Mouse (Mus musculus): ENCODE data around the gene Sfxn1.

Gene Sfxn1

GRCm38 (mm10) chr13:54071606-54072331 lies at the start of gene Sfxn1:
Gene Sfxn1 (plus strand): TSS chr13:54071869.
- in situ Hi-C loops (cut with MboI; ENCODE audit: low sequenced_read_pairs), result no loop called here

GRCm38 (mm10) chr13:54023311-54023710 lies 48.4 kb upstream of the Sfxn1 start:
- in situ Hi-C loops (cut with MboI; ENCODE audit: low sequenced_read_pairs), result no loop called here

GRCm38 (mm10) chr13:54027079-54027478 lies 44.6 kb upstream of the Sfxn1 start:
- in situ Hi-C loops (cut with MboI; ENCODE audit: low sequenced_read_pairs), result no loop called here

- in situ Hi-C loops (cut with MboI; ENCODE audit: low sequenced_read_pairs), result no loop called here
Observed at GRCm38 (mm10) chr13:54033653-54034052, 38.0 kb upstream of the Sfxn1 start.

GRCm38 (mm10) chr13:54035541-54035940 lies 36.1 kb upstream of the Sfxn1 start:
- in situ Hi-C loops (cut with MboI; ENCODE audit: low sequenced_read_pairs), result no loop called here

- in situ Hi-C loops (cut with MboI; ENCODE audit: low sequenced_read_pairs), result no loop called here
Observed at GRCm38 (mm10) chr13:54037936-54038335, 33.7 kb upstream of the Sfxn1 start.

GRCm38 (mm10) chr13:54040256-54040655 lies 31.4 kb upstream of the Sfxn1 start:
- in situ Hi-C loops (cut with MboI; ENCODE audit: low sequenced_read_pairs), result no loop called here

GRCm38 (mm10) chr13:54048679-54049352 lies 22.9 kb upstream of the Sfxn1 start:
- in situ Hi-C loops (cut with MboI; ENCODE audit: low sequenced_read_pairs), result no loop called here

- in situ Hi-C loops (cut with MboI; ENCODE audit: low sequenced_read_pairs), result loop anchor here (10.0 kb wide), 1 partner anchor 267 kb away; no protein-coding TSS in a partner anchor
Observed at GRCm38 (mm10) chr13:54051641-54052040, 20.0 kb upstream of the Sfxn1 start.

GRCm38 (mm10) chr13:54054962-54055361 lies 16.7 kb upstream of the Sfxn1 start:
- in situ Hi-C loops (cut with MboI; ENCODE audit: low sequenced_read_pairs), result loop anchor here (10.0 kb wide), 1 partner anchor 270 kb away; no protein-coding TSS in a partner anchor

GRCm38 (mm10) chr13:54055448-54055861 lies 16.2 kb upstream of the Sfxn1 start, which contains the start of gene Drd1:
Gene Drd1 (minus strand): TSS chr13:54055705.
- in situ Hi-C loops (cut with MboI; ENCODE audit: low sequenced_read_pairs), result loop anchor here (10.0 kb wide), 1 partner anchor 271 kb away; no protein-coding TSS in a partner anchor

- in situ Hi-C loops (cut with MboI; ENCODE audit: low sequenced_read_pairs), result no loop called here
Observed at GRCm38 (mm10) chr13:54062068-54062467, 9.6 kb upstream of the Sfxn1 start.

- in situ Hi-C loops (cut with MboI; ENCODE audit: low sequenced_read_pairs), result no loop called here
Observed at GRCm38 (mm10) chr13:54063292-54063691, 8.4 kb upstream of the Sfxn1 start.

GRCm38 (mm10) chr13:54066081-54066746 lies 5.5 kb upstream of the Sfxn1 start:
- in situ Hi-C loops (cut with MboI; ENCODE audit: low sequenced_read_pairs), result no loop called here

GRCm38 (mm10) chr13:54067617-54068166 lies 4.0 kb upstream of the Sfxn1 start:
- in situ Hi-C loops (cut with MboI; ENCODE audit: low sequenced_read_pairs), result no loop called here

- in situ Hi-C loops (cut with MboI; ENCODE audit: low sequenced_read_pairs), result no loop called here
Observed at GRCm38 (mm10) chr13:54071011-54071410, 658 bp upstream of the Sfxn1 start.

GRCm38 (mm10) chr13:54072526-54073057 lies 923 bp downstream of the Sfxn1 start:
- in situ Hi-C loops (cut with MboI; ENCODE audit: low sequenced_read_pairs), result no loop called here

GRCm38 (mm10) chr13:54073066-54073465 lies 1.4 kb downstream of the Sfxn1 start:
- in situ Hi-C loops (cut with MboI; ENCODE audit: low sequenced_read_pairs), result no loop called here

GRCm38 (mm10) chr13:54073491-54073890 lies 1.8 kb downstream of the Sfxn1 start:
- in situ Hi-C loops (cut with MboI; ENCODE audit: low sequenced_read_pairs), result no loop called here

GRCm38 (mm10) chr13:54075416-54075815 lies 3.7 kb downstream of the Sfxn1 start:
- in situ Hi-C loops (cut with MboI; ENCODE audit: low sequenced_read_pairs), result no loop called here

- in situ Hi-C loops (cut with MboI; ENCODE audit: low sequenced_read_pairs), result no loop called here
Observed at GRCm38 (mm10) chr13:54076051-54076450, 4.4 kb downstream of the Sfxn1 start.

Measured in CH12F3 (cell line).